Mouse (Mus musculus): ENCODE results near the gene Obsl1.

The Obsl1 gene

GRCm38 (mm10) chr1:75505956-75506831, at the start of gene Obsl1:
Gene Obsl1 (minus strand): TSS chr1:75506452.
- peak; percentile 98 for DNase-seq

- peak; percentile 76 for DNase-seq
Observed at GRCm38 (mm10) chr1:75555680-75556079, 49.4 kb upstream of the Obsl1 start.

GRCm38 (mm10) chr1:75550586-75550985, 44.3 kb upstream of the Obsl1 start:
- DNase-seq = peak; percentile 87

- DNase-seq = peak; percentile 98
Observed at GRCm38 (mm10) chr1:75549289-75550279, 43.3 kb upstream of the Obsl1 start.

GRCm38 (mm10) chr1:75548871-75549270, 42.6 kb upstream of the Obsl1 start:
- DNase-seq = peak; percentile 90

DNA sequence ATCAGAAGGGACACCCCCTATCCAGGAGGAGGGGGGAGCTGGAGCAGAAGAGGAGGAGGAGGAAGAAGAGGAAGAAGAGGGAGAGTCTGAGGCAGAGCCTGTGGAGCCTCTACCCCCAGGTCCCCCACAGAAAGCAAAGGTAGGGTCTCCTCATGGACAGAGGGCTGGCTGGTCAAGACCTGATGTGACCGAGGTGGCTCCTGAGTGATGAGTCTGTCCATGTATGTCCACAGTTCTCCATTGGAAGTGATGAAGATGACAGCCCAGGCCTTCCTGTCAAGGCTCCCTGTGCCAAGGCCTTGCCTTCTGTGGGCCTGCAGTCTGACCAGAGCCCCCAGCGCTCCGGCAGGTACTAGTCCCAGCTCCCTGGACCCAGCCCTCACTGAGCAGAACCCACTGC, 41.8 kb upstream of the Obsl1 start:
- peak; percentile 92 for DNase-seq

DNA sequence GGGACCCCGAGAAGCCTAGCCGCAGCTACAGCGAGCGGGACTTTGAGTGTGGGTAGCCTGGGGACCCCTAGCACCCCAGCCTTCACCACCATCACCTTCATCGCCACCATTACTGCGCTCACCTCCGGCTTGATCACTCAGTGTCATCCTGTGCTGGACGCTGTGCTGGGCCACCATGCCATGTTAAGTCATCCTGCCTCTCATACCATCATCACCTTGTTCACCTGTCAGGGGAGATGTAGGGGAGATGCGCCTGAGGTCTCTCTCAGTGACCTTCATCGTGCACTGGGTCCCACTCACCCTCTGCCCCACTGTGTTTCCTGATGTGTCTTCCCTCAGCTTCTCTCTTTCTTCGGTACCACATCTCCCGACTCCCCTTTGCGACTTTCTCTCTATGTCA, 41.1 kb upstream of the Obsl1 start:
- DNase-seq = peak; percentile 91

DNA sequence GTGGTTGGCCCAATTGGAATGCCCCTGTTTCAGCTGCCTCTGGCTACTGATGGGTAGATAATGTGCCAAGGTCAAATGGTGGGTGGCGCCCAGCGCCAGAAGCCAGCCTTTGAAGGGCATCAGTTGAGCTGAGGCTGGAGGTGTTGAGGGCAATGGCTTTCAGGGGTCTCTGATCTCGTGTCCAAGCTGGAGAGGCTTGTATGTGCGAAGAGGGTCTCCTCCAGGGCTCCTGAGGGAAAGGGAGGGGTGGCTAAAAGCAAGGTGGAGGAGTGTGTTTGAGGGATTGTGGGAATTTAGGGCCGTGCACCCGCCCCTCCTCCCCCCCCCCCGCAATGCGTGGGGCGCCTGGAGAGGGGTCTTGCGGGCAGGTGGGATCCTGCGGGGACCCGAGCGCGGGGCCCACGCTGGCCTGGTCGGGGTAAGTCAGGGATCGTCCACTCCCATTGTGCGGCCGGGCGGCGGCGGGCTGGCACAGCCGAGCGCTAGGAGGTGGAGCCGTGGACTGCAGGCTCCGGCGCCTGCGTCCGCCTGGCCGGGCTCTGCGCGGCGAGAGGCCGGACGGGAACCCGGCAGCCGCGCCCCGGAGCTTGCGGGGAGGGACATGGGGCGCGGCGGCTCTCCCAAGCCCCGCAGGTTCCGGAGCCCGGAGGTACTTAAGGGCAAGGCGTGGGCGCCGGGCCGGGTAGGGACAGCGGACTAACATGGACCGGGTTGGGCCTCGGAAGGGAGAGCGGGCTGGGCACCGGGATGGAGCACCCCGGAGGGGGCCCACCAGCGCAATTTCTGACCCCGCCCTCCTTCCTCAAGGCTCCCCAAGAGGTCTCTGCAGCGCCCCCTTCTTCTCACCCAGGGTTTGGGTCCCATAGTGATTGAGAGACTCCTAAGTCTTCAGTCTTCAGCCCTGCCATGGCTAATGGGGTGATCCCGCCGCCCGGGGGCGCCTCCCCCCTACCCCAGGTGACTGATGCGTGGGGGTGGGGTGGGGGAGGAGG, 40.0 kb upstream of the Obsl1 start, which contains the start of gene Slc4a3:
Gene Slc4a3, plus strand, starts transcription at position 302 of the 992 bp plus-strand sequence.
- DNase-seq = peak; percentile 96

DNA sequence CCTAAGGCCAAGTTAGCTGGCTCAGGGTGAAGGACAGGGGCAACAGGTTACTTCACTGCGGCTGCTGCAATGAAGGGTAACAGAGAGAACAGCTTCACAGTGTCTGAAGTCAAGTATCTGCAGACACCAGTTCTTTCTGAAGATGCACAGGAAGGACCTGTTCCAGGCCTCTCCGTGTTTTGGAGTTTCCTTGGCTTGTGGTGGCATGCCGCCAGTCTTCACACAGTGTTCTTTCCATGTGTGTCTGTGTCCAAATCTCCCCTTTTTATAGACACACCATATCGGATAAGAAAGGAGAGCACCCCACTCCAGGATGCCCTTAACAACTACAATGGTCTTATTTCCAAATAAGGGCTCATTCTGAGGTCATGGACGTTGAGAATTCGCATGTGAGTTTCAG, 38.1 kb upstream of the Obsl1 start:
- peak; percentile 66 for DNase-seq

DNA sequence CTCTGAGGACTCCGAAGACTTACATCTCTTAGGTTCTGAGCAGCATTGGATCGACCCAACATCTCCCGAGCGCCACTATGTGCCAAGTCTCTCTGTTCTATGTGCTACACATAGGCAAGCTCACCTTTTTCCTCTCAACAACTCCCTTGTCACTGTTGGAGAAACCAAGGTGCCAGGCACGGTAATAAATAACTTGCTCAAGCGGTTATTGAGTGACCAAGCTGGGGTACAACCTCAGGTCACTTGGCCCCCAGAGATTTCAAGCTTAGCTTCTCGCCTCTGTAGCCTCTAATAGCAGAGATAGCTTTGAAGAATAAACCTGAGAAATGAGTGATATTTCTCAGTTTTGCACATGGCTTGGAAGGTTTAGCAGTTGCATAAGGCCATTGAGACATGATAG, 35.2 kb upstream of the Obsl1 start:
- DNase-seq = no peak

GRCm38 (mm10) chr1:75538597-75539190, 32.4 kb upstream of the Obsl1 start:
- DNase-seq = no peak

DNA sequence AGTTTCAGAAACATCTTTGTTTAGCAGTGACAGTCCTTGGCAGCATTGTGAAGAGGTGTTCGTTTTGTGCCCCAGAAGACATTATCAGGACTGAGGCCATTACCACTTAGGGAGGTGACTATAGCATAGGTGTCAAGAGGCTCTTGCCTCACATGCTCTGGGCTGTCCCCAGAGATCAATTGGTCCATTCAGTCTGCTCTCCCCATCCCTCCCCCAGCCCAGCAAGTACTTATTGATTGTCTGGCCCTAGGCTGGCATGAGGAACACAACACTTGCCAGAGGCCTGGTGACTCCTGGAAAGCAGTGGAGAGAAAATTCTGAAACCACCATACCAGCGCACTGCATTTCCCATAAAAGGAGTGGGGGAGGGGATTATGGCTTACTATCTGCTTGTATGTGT, 31.3 kb upstream of the Obsl1 start:
- no peak for DNase-seq

GRCm38 (mm10) chr1:75533325-75534252, 27.3 kb upstream of the Obsl1 start:
- DNase-seq = no peak

DNA sequence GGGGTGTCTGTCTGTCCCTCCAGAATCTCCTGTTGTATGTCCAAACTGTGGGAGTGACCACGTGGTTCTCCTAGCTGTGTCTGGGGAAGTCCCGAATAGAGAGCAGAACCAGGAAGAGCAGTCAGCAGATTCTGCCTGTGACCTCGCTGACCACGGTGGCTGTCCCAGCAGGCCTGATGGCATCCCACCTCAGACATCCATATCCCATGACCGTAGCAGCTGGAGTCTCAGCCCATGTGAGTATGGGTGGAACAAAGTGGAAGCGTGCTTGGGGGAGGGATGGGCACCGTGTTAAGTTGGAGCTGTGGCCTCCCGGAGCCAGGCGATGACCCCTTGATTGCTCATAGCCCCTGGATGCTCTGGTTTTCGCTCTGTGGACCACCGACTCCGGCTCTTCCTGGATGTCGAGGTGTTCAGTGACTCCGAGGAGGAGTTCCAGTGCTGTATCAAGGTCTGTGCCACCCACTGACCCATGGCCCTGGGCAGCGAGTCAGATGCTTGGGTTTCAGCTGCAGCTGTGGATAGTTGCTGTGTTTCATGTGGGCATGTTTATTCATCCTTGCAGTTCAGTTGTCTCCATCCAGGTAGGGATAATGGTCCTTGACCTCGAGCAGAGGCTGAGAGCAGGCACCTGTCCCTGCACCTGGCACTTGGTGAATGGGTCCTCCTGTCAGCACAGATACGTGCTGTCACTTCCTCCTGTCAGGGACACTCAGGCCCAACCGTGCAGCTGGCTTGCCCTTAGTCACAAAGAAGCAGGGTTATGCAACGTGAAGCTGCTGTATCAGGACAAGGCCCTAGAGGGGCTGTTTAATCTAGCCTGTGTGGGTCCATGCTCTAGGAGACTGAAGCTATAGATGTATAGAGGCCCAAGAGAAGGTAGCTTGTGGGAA, 26.3 kb upstream of the Obsl1 start:
- no peak for DNase-seq

- no peak for DNase-seq
Observed at GRCm38 (mm10) chr1:75530546-75530945, 24.3 kb upstream of the Obsl1 start.

GRCm38 (mm10) chr1:75524679-75525078, 18.4 kb upstream of the Obsl1 start:
- peak; percentile 96 for DNase-seq

GRCm38 (mm10) chr1:75521321-75522031, 15.2 kb upstream of the Obsl1 start, which contains the start of gene Stk11ip:
Gene Stk11ip (plus strand): TSS chr1:75521529.
- DNase-seq = peak; percentile 99

- DNase-seq = no peak
Observed at GRCm38 (mm10) chr1:75519576-75519975, 13.3 kb upstream of the Obsl1 start.

- no peak for DNase-seq
Observed at GRCm38 (mm10) chr1:75518427-75518826, 12.2 kb upstream of the Obsl1 start.

Data from heart, adult 11 months (tissue).